Mouse (Mus musculus): ENCODE results near the gene Ttll1.
"Not testable (repeated sequence)": the region's sequence is repeated elsewhere in the genome, so short reads cannot be mapped to it uniquely, and the experiment has no call there.

Gene Ttll1

DNA sequence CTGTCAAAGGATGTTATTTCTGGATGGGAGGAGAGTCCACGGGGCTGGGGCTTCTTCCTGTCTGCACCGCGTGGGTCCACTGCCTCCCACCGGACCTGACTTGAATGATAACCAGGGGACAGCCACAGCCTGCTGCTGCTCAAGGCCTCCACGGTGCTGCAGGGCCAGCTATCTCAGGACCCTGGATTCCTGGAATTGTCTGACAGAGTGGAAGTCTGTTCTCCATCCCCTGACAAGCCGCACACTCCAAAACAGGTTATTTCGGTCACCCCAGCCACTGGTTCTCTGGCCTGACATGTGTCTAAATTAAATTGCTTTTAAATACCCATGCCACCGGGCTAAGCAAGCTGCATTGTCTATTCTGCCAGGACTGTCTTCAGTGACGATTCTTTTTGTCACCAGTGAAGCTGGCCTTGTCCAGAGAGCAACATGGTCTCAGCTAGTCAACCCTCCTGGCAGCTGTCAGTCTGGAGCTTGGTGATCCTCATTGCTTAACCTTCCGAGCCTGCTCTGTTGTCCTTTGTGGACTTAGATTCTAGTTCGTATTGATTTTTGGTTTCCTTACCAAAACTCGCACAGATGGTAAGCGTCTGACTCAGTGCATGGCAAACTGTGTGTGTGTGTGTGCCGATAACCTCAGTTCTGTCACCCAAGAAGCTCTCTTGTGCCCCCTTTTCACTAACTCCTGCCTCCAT, 13.1 kb upstream of the Ttll1 start:
- in situ Hi-C loops (cut with MboI, MseI), result no loop called here

GRCm38 (mm10) chr15:83523196-83523595, 12.5 kb upstream of the Ttll1 start:
- in situ Hi-C loops (cut with MboI, MseI), result no loop called here

GRCm38 (mm10) chr15:83520861-83521382, 10.2 kb upstream of the Ttll1 start:
- in situ Hi-C loops (cut with MboI, MseI), result no loop called here

DNA sequence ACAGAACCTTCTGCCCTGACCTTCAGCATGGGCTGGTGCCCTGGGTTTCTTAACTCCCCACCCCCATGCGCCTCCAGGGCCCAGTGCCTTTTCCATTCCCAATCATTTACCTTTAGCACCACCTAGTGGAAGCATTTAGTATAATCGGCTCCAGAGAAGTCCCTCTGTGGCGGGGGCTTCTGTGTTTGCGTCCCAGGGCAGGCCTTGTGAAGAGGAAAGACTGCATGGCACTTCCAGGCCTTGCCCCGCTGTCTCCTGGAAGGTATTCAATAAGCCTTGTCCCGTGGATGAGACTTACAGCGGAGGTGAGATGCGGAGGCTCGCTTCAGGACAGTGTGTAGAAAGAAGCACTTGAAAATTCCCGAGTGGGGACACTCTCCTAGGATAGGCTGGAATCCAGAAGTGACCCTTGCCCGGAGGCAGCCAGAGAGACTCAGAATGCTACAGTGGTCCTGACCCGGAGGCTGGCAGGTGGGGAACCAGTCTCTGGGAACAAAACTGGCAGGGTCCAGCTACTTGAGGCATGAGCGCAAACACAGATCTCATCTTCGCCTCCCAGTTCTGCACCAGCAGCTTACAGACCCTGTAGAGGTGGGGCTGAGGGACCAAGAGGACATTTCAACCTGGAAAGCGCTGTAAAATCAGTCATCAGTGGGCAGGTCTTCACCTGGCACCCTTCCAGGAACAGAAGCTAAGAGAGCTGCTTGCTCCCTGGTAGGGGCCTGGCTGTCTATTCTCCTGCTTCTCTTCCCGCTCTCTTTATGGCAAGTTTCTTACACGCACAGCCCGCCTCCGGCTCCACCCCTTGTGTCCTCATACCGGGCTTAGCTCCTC, 7.7 kb upstream of the Ttll1 start:
- in situ Hi-C loops (cut with MboI, MseI), result no loop called here

- in situ Hi-C loops (cut with MboI, MseI), result no loop called here
These were observed 4.3 kb upstream of the Ttll1 start for GRCm38 (mm10) chr15:83515018-83515417.

- in situ Hi-C loops (cut with MboI, MseI), result no loop called here
These were observed 2.0 kb upstream of the Ttll1 start for GRCm38 (mm10) chr15:83512489-83513281.

GRCm38 (mm10) chr15:83509950-83510804, 516 bp downstream of the Ttll1 start:
- in situ Hi-C loops (cut with MboI, MseI), result no loop called here

DNA sequence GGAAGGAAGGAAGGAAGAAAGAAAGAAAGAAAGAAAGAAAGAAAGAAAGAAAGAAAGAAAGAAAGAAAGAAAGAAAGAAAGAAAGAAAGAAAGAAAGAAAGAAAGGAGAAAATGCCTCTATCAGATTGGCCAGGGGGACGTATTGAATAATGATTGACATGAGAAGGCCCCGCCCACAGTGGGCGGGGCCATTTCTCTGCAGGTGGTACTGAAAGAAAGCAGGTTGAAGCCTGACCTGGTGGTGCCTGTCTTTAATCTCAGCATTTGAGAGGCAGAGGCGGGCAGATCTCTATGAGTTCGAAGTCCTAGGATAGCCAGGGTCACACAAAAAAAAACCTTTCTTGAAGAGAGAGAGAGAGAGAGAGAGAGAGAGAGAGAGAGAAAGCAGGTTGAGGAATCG, 9.2 kb downstream of the Ttll1 start:
- in situ Hi-C loops (cut with MboI, MseI), result not testable (repeated sequence)

DNA sequence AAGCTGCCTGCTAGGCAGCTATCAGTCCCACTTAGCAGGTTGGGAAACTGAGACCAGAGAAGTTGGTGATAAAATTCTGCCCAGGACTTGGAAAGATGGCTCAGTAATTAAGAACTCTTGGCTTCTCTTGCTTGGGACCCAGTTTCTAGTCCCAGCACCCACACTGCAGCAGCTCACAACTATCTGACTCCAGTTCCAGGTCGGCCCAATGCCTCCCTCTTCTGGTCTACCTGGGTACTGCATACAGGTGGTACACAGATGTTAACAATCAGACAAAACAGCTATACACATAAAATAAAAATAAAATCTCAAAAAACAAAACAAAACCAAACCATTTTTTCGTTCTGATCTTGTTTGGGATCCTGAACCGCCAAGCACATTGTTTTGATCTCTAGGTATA, 10.3 kb downstream of the Ttll1 start:
- in situ Hi-C loops (cut with MboI, MseI), result no loop called here

DNA sequence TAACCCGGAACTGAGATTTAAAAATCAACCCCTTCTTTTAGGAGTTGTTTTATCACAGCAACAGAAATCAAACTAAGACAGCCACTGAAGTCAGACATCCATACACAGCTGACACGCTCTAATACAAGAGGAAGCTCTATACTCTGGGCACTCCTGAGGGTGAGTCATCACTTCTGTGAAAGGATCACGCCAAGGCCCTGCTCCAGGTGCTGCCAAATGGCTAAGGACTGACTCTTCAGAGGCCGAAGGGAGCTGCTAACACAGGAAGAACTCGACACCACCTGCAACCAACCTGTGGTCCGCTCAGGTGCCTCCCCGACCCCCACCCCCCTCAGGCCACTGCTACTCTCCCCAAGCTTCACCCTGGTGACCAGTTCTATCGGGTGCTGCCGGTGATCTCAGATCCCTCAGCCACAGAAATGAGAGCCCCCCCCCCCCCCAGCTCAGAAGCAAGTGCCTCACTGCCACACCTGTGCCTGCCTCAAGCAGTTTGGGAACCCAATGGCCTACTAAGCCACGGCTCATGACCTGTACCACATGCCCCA, 11.4 kb downstream of the Ttll1 start:
- in situ Hi-C loops (cut with MboI, MseI), result no loop called here

- in situ Hi-C loops (cut with MboI, MseI), result no loop called here
These were observed 13.4 kb downstream of the Ttll1 start for GRCm38 (mm10) chr15:83497299-83497698.

GRCm38 (mm10) chr15:83495787-83496367, 14.8 kb downstream of the Ttll1 start:
- in situ Hi-C loops (cut with MboI, MseI), result no loop called here

DNA sequence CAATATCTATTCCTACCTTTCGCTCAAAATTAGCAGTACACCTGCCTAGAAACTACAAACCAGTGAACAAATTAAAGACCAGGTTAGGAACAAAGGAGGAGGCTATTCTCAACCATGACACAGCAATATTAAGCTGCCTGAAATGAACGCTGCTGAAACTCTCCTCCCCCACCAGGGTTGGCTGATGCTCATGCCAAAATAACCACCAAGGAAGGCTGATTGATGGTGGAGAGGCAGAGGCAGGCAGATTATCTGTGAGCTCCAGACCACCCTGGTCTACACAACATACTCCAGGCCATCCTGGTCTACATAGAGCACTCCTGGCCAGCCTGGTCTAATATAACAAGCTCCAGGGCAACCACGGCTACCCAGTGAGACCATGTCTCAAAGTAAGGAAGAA, 15.5 kb downstream of the Ttll1 start:
- in situ Hi-C loops (cut with MboI, MseI), result no loop called here

DNA sequence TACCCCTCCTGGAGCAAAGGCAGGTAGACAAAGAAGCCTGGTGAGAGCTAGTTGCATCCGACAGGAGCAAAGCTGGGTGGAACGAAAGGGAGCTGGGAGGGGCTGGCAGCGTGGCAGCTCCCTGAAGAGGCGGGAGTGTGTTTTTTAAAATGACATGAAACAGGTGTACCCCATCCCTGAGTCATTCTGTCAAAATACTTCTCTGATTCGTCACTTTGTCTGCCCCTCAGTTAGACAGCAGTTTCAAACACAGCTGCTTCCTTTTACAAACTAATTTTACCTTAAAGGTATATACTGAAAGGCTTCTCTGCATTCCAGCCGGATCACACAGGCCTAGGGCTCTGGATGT, 16.1 kb downstream of the Ttll1 start:
- in situ Hi-C loops (cut with MboI, MseI), result no loop called here

DNA sequence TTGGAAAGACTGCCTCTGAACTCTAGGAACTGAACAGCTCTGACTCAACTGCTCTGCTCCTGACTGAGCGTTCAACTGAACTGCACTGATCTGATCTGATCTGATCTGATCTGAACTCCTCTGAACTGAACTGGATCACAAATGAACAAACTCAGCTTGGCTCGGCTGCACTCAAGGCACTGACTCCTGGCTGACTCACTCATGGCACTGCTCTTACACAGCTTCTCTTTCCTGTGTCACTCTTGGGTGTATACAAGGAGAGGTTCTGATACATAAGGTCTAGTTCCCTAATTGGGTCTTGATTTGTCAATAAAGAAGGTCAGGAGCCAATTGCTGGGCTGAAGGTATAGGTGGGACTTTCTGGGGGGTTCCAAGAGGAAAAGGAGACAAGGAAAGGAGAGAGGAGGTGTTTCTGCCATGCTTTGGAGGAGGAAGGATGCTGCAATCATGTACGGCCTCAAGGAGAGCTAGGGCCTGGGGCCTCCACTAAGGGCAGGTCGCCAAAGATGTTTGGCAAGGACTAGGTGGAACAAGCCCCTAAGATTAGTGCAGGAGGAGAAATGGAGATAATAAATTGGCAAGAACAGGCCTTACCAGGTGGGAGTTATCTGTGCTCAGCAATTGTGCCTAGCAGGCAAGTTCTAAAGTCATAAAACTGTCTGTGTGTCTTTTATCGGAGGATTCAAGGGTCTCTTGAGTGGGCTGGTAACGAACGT, 16.7 kb downstream of the Ttll1 start:
- in situ Hi-C loops (cut with MboI, MseI), result no loop called here

DNA sequence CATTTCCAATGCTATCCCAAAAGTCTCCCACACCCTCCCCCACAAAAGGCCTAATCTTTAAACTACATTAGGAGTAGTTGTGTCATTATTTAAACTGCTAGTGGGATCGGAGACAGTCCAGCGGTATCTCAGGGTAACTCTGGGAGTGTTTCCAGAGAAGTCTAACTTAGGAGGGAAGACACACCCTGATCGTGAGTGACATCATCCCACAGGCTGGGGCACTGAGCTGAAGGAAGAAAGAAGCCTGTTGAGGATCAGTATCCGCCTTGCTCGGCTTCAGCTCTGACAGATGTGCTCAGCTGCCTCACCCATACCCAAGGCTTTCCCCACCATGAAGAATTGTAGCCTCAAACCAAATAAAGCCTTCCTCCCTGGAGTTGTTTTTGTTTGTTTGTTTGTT, 18.8 kb downstream of the Ttll1 start:
- in situ Hi-C loops (cut with MboI, MseI), result no loop called here

- in situ Hi-C loops (cut with MboI, MseI), result loop anchor here (10.0 kb wide), 1 partner anchor 115 kb away; no protein-coding TSS in a partner anchor
These were observed 21.2 kb downstream of the Ttll1 start for GRCm38 (mm10) chr15:83489471-83489870.

GRCm38 (mm10) chr15:83487477-83488115, 23.1 kb downstream of the Ttll1 start:
- in situ Hi-C loops (cut with MboI, MseI), result loop anchor here (10.0 kb wide), 1 partner anchor 113 kb away; no protein-coding TSS in a partner anchor

DNA sequence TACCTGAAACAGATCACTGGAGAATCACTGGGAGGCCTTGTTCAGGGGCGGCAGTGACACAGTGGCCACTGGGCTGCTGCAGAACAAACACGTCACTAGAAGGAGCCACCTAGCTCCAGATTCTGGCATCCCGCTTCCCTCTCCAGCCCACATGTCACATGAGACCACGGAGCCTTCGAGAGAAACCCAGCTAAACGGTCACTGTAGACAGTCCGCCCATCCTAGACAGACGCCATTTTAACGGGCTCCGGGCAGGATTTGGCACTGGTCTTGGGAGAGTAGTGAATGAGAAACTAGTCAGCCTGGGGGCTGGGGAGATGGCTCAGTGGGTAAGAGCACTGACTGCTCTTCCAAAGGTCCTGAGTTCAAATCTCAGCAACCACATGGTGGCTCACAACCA, 26.4 kb downstream of the Ttll1 start:
- in situ Hi-C loops (cut with MboI, MseI), result loop anchor here (10.0 kb wide), 1 partner anchor 110 kb away; no protein-coding TSS in a partner anchor

All from T-helper 1 cell (primary cell).